Mouse (Mus musculus) liver, embryonic 13.5 days (tissue): ENCODE results near the gene Grm1. TPM values are rescaled to one million over a fixed set of nuclear protein-coding genes. Genes with fewer than 3 reads are reported as not detected.

Source experiments
- ATAC-seq: fragments of 200-750 bp; cut with Nextera tagmentation; 2 replicates; pipeline ENCODE4 v1.8.0; 2017; ENCODE audit warnings: low read depth, mild to moderate bottlenecking, moderate number of reproducible peaks, moderate library complexity
- DNase-seq: peaks from one replicate; pipeline ENCODE4 v3.0.0; 2022
- H3K27ac ChIP-seq: fragments of 300-500 bp; sonication (generic); 2 replicates; pipeline ENCODE4 v1.5.1; 2015; ENCODE audit warnings: moderate library complexity, mild to moderate bottlenecking, inconsistent platforms
- H3K27me3 ChIP-seq: fragments of 300-500 bp; sonication (generic); 2 replicates; pipeline ENCODE4 v1.6.1; 2015; ENCODE audit warnings: mild to moderate bottlenecking, inconsistent platforms
- H3K36me3 ChIP-seq: fragments of 300-500 bp; sonication (generic); 2 replicates; pipeline ENCODE4 v1.6.1; 2015; ENCODE audit warnings: mild to moderate bottlenecking, inconsistent platforms
- H3K4me1 ChIP-seq: fragments of 300-500 bp; sonication (generic); replicated peaks from 2 replicates; pipeline ENCODE4 v1.6.1; 2015; ENCODE audit warnings: inconsistent platforms
- H3K4me2 ChIP-seq: fragments of 300-500 bp; sonication (generic); 2 replicates; pipeline ENCODE4 v1.6.1; 2015; ENCODE audit warnings: inconsistent platforms, mild to moderate bottlenecking, moderate library complexity
- H3K4me3 ChIP-seq: fragments of 300-500 bp; sonication (generic); replicated peaks from 2 replicates; pipeline ENCODE4 v1.5.1; 2015; ENCODE audit warnings: mild to moderate bottlenecking, inconsistent platforms
- H3K9ac ChIP-seq: fragments of 300-500 bp; sonication (generic); 2 replicates; pipeline ENCODE4 v1.6.1; 2015; ENCODE audit warnings: mild to moderate bottlenecking, inconsistent platforms
- H3K9me3 ChIP-seq: fragments of 300-500 bp; sonication (generic); replicated peaks from 2 replicates; pipeline ENCODE4 v1.6.1; 2016; ENCODE audit warnings: inconsistent platforms
- WGBS: fragments of 180-500 bp; shearing (Covaris S2); methylation state at CpG from one replicate; pipeline ENCODE4 v1.1.7; 2015; ENCODE audit not compliant: insufficient replicate concordance; 5-methylcytosine and 5-hydroxymethylcytosine counted together
- polyA plus RNA-seq: library from polyadenylated mRNA; unstranded; fragments of >200 nt; fragmentation: Nextera tagmentation; extraction: Ambion mirVana; gene quantifications from 2 replicates; pipeline ENCODE4 v1.2.1, GENCODE M21; 2015

Grm1 gene
- polyA plus RNA-seq, 1 experiment from 2014 or later, result 0.08 TPM

DNA sequence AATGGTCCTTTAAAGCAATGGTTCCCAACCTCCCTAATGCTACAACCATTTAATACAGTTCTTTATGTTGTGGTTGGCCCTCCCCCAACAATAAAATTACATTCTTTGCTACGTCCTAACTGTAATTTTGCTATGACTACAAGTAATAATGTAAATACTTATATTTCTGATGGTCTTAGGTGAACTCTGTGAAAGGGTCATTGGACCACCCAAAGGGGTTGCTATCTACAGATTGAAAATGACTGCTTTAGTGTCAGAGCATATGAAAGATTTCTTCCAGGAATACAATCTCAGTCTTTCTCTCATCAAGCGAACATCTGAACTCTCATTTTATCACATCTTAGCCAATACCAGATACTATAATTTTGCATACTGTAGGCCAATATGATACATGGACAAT lies 321.4 kb downstream of the Grm1 start:
- Histone ChIP-seq H3K9me3 (no peaks in the 10 kb centered on the region), H3K27me3 (no peaks in the 10 kb centered on the region), H3K4me3 (no peak overlapping the region), H3K4me2 (no peak overlapping the region), H3K4me1 (no peaks in the 10 kb centered on the region), H3K27ac (no peak overlapping the region), H3K9ac (no peak overlapping the region), H3K36me3 (no peaks in the 10 kb centered on the region)
- no peak for DNase-seq
- 57% methylated on average over 2 of the region's 2 CpGs for WGBS
- no peak for ATAC-seq

DNA sequence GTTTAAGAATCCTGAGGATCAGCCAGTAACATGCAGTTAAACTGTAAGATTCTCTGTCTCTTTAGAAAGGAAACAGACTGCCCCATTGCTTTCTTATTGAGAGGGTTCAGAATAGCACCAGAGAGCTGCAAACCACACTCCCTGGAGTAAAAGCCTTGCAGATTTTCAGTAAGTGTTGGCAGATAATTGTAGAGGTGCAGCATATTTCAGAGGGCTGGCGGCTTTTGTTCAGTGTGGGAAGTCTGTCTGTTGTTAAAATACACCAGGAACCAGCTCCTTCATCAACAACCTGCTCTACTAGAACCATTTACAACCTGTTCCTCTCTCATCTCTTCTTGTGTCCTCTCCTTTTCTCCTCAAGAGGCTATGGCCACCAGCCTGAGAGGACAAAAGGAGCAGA lies 331.1 kb downstream of the Grm1 start:
- Histone ChIP-seq H3K4me1 (no peaks in the 10 kb centered on the region), H3K27ac (no peak overlapping the region), H3K4me3 (no peak overlapping the region), H3K9me3 (no peaks in the 10 kb centered on the region), H3K4me2 (no peak overlapping the region), H3K27me3 (no peaks in the 10 kb centered on the region), H3K9ac (no peak overlapping the region), H3K36me3 (no peaks in the 10 kb centered on the region)
- DNase-seq (no peak), ATAC-seq (no peak)
- WGBS, result 41% methylated on average over 1 of the region's 1 CpGs

DNA sequence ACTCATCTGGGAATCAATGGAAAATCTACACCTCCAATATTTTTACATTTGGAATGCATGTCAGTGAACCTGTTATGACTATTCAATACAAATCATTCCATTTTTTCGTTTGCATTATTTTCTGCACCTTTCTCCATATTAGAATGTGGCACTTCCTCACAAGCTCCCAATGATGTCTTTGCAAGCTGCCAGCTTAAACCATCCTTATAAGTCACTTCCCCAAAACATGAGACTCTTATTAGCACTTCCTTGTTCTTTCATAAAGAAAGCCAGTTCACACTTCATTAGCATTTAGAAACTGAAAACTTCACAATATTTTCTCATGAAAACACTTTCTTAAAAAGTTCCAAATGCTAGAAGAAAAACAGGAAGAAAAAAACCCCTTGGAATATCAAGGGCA lies 338.1 kb downstream of the Grm1 start:
- Histone ChIP-seq H3K36me3 (no peaks in the 10 kb centered on the region), H3K9ac (no peak overlapping the region), H3K4me3 (no peak overlapping the region), H3K27me3 (no peaks in the 10 kb centered on the region), H3K9me3 (no peaks in the 10 kb centered on the region), H3K4me1 (no peaks in the 10 kb centered on the region), H3K27ac (no peak overlapping the region), H3K4me2 (no peak overlapping the region)
- 14% methylated on average over 1 of the region's 1 CpGs for WGBS
- DNase-seq, result no peak
- ATAC-seq, result no peak

DNA sequence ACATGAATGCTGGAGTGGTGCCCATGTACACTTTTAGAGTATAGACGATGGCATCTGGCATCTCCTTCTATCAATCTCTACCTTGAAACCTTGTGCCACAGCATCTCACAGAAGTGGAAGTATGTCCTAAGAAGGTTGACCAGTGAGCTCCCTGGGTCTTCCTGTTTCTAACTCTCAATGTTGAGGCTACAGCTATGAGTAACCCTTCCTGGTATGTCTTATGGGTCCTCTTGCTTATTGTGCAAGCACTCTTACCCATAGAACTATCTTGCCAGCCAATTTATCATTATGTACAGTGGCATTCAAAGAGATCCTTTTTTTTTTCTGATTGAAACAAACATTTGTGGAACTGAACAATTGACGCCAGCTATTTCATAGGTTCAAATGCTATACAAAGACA lies 340.0 kb downstream of the Grm1 start:
- ATAC-seq, result no peak
- Histone ChIP-seq H3K36me3 (no peaks in the 10 kb centered on the region), H3K27ac (no peak overlapping the region), H3K4me1 (no peaks in the 10 kb centered on the region), H3K27me3 (no peaks in the 10 kb centered on the region), H3K4me2 (no peak overlapping the region), H3K9me3 (no peaks in the 10 kb centered on the region), H3K9ac (no peak overlapping the region), H3K4me3 (no peak overlapping the region)
- 68% methylated on average over 2 of the region's 2 CpGs for WGBS
- DNase-seq, result no peak

DNA sequence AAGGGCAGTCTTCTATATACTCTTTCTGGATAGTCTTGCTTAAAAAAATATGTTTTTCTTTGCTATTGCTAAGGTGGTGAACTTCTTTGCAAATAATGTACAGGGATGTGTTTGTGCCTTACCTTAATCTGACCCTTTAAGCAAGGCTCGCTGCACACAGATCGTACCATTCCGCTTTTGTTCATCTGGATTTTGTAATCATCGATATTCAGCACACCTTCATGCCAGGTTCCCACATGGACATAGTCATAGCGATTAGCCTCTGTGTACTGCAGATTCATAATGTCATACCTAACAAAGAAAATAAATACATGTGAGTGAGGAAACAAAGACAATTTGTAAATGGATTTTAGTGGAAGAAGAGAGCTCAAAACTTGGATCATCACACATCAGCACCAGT lies 340.8 kb downstream of the Grm1 start:
- no peak overlapping the region for H3K4me3 ChIP-seq
- no peak overlapping the region for H3K9ac ChIP-seq
- ATAC-seq (no peak), DNase-seq (no peak)
- no peaks in the 10 kb centered on the region for H3K27me3 ChIP-seq
- no peaks in the 10 kb centered on the region for H3K36me3 ChIP-seq
- H3K4me2 ChIP-seq, result no peak overlapping the region
- no peak overlapping the region for H3K27ac ChIP-seq
- no peaks in the 10 kb centered on the region for H3K9me3 ChIP-seq
- WGBS, result 77% methylated on average over 5 of the region's 5 CpGs
- H3K4me1 ChIP-seq, result no peaks in the 10 kb centered on the region

DNA sequence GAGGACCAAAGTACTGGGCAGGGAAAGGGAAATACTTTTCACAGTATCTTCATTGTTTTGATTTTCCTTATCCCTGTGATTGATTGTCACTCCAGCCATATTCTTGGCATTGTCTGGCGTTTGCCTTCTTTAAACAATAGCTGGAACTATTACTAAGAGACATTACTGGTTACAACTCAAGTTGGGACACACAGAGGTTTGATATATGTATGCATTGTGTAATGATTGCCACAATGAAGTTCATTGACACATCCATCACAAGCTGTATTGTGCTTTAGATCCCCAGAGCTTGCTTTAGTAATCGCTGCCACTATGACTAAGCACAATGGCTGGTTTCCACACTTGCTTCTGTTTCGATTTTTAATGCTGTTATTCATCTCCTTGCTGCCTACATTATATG lies 341.4 kb downstream of the Grm1 start:
- Histone ChIP-seq H3K4me2 (no peak overlapping the region), H3K4me1 (no peaks in the 10 kb centered on the region), H3K9me3 (no peaks in the 10 kb centered on the region), H3K9ac (no peak overlapping the region), H3K4me3 (no peak overlapping the region), H3K27ac (no peak overlapping the region), H3K36me3 (no peaks in the 10 kb centered on the region), H3K27me3 (no peaks in the 10 kb centered on the region)
- DNase-seq, result no peak
- ATAC-seq, result no peak
- WGBS, result 43% methylated on average over 3 of the region's 3 CpGs

DNA sequence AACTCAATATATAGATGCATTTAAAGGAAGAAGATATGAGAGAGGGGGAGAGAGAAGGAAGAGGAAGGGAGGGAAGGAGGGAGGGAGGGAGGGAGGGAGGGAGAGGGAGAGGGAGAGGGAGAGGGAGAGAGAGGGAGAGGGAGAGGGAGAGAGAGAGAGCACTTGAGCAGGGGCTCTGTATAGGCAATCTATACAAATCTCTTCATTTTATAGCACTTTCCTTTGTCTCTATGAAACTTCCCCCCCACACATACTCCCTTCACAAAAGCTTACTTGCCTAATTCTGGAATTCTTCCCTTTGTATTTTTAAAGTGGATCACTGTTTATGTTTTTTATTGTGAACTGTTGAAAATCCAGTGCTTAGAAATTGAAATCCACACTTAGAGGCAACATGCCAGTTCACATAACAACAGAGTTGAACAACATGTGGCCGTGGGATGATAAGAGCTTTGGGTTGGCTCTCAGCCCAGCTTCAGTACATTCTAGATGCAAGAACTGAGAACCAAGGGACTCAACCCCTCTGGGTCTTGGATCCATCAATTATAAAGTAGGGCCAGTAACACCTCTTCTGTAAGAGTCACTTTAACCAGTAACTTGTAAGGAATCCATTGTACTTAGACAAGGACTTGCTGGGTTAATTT lies 345.0 kb downstream of the Grm1 start:
- Histone ChIP-seq H3K9me3 (no peaks in the 10 kb centered on the region), H3K4me1 (no peaks in the 10 kb centered on the region), H3K36me3 (no peaks in the 10 kb centered on the region), H3K4me2 (no peak overlapping the region), H3K4me3 (no peak overlapping the region), H3K27ac (no peak overlapping the region), H3K9ac (no peak overlapping the region), H3K27me3 (no peaks in the 10 kb centered on the region)
- DNase-seq (no peak), ATAC-seq (no peak)
- WGBS, result 48% methylated on average over 1 of the region's 1 CpGs

DNA sequence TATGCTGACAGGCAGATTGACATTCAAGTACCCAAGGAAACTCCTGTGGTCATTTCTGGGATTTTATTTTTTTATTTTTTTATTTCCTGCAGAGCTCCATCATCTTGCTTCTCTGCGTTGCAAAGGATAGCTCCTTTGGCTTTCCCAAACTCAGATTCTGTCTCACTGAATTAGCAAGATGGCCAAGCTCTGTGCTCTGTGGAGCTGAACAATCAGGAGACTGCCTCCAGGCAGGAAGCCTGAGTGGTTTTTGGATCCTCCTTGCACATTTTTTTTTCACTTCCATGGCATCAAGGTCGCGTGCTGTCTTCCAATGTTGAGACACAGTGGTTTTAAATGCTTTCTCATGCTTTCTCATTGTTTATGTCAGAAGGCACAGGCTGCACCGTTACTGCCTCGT lies 347.6 kb downstream of the Grm1 start:
- no peaks in the 10 kb centered on the region for H3K9me3 ChIP-seq
- 51% methylated on average over 5 of the region's 5 CpGs for WGBS
- no peak overlapping the region for H3K4me3 ChIP-seq
- no peak overlapping the region for H3K9ac ChIP-seq
- H3K4me1 ChIP-seq, result no peaks in the 10 kb centered on the region
- no peak overlapping the region for H3K4me2 ChIP-seq
- DNase-seq, result no peak
- no peaks in the 10 kb centered on the region for H3K36me3 ChIP-seq
- no peak for ATAC-seq
- no peak overlapping the region for H3K27ac ChIP-seq
- H3K27me3 ChIP-seq, result no peaks in the 10 kb centered on the region

DNA sequence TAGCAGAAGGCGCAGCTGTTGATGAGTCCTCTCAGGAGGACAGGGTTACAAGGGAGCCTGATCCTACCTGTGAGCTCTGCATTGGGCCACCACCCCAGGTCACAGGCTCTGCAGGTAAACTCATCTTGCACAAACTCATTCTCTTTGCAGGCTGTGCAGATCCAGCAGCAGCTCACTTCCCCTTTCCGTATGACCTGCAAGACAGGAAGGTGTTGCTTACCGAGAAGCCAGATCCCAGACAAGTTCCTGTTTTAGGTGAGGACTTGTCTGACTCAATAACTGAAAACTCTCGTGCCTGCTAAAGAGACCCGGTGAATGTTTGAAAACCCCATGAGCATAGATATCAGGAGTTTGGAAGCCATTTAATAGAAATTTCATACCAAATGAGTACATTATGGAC lies 349.1 kb downstream of the Grm1 start:
- Histone ChIP-seq H3K36me3 (no peaks in the 10 kb centered on the region), H3K27ac (no peak overlapping the region), H3K27me3 (no peaks in the 10 kb centered on the region), H3K4me1 (no peaks in the 10 kb centered on the region), H3K4me2 (no peak overlapping the region), H3K4me3 (no peak overlapping the region), H3K9ac (no peak overlapping the region), H3K9me3 (no peaks in the 10 kb centered on the region)
- DNase-seq (no peak), ATAC-seq (no peak)
- 26% methylated on average over 5 of the region's 5 CpGs for WGBS

DNA sequence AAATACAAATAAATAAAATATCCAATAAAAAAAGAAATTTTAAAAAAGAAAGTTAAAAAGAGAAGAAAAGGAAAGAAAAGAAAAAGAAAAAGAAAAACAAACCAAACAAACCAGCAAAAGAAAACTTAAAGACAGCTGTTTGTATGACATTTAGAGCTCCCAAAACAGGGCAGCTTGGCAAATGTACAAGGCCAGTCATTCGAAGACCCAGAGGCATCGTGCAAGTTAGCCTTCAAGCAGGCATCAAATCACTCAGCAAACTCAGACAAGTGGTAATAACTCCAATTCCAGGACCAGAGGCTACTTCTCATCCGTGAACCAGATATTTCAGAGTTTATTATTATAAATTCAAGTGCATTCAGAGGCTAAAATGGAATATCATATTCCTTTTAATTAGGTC lies 355.7 kb downstream of the Grm1 start:
- no peaks in the 10 kb centered on the region for H3K4me1 ChIP-seq
- no peak overlapping the region for H3K4me2 ChIP-seq
- no peaks in the 10 kb centered on the region for H3K27me3 ChIP-seq
- H3K36me3 ChIP-seq, result no peaks in the 10 kb centered on the region
- DNase-seq, result no peak
- no peaks in the 10 kb centered on the region for H3K9me3 ChIP-seq
- no peak overlapping the region for H3K4me3 ChIP-seq
- ATAC-seq, result no peak
- no peak overlapping the region for H3K9ac ChIP-seq
- 59% methylated on average over 3 of the region's 3 CpGs for WGBS
- H3K27ac ChIP-seq, result no peak overlapping the region

DNA sequence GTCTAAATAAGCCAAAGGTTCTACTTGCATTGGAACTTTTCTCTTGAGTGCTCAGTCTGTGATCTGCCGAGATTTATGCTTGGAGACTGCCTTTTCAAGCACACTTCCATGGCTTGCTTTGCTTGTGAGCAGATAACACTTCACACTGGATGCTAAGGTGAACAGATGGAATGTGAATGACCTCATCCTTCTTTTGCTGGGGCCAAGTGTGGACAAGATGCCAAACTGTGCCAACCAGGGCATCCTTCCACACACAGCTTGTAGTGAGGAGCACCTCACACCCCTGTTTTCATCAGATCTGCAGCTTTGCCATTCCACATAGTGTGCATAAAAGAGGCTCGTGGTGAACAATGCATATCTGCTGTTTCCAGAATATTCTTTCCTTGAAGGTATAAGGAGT lies 371.3 kb downstream of the Grm1 start:
- H3K9me3 ChIP-seq, result no peaks in the 10 kb centered on the region
- no peak overlapping the region for H3K4me3 ChIP-seq
- H3K4me1 ChIP-seq, result no peaks in the 10 kb centered on the region
- DNase-seq (no peak), ATAC-seq (no peak)
- H3K4me2 ChIP-seq, result no peak overlapping the region
- H3K27ac ChIP-seq, result no peak overlapping the region
- H3K36me3 ChIP-seq, result no peaks in the 10 kb centered on the region
- WGBS, result 38% methylated on average over 2 of the region's 2 CpGs
- H3K9ac ChIP-seq, result no peak overlapping the region
- no peaks in the 10 kb centered on the region for H3K27me3 ChIP-seq

DNA sequence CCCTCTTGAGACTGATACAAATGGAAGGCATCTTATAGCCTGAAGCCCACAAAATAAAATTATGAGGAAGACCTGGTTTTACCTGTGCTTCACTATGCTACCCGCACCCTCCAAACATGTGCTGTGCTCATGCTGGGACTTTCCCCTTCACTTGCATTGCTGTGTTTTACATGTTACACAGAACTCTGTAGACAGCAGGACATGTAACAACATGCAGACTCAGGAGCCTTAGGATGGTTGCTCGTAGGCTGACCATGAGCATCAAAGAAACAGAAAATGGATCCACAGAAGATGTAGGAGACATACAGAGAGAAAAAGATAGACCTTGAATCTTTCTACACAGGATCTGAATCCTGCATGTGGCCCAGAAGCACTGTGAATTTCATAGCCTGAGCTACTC lies 371.8 kb downstream of the Grm1 start:
- DNase-seq (no peak), ATAC-seq (no peak)
- Histone ChIP-seq H3K4me1 (no peaks in the 10 kb centered on the region), H3K9ac (no peak overlapping the region), H3K9me3 (no peaks in the 10 kb centered on the region), H3K4me3 (no peak overlapping the region), H3K27me3 (no peaks in the 10 kb centered on the region), H3K36me3 (no peaks in the 10 kb centered on the region), H3K4me2 (no peak overlapping the region), H3K27ac (no peak overlapping the region)
- 61% methylated on average over 2 of the region's 2 CpGs for WGBS
